10 mouse cellular contexts compared by ENCODE assay signal in genomic region chr7:19159411-19159810, GRCm38 (mm10). TPM values are rescaled to one million over a fixed set of nuclear protein-coding genes. Genes with fewer than 3 reads are reported as not detected.
DNase-seq lines count a peak whose midpoint lies in the region; ATAC-seq lines count a peak whose summit lies in the region.
"Had no signal": no experiment of that assay in that cellular context is flagged by ENCODE, and none has a peak within 500 bp of the region (broad histone marks: within the 10 kb centered on the region; RNA-seq: fewer than 3 reads in every experiment).

No protein-coding gene starts in this region.

- H3K9ac ChIP-seq in lung, embryonic 15.5 days = no peak overlapping the region
- 0 out of 2 replicates have a peak overlapping the region, but pooled peaks have one; percentile 23 for H3K9ac ChIP-seq in forebrain, embryonic 13.5 days
- H3K9ac ChIP-seq in intestine, embryonic 16.5 days (ENCODE audit: low read depth, low read length) = peak overlapping the region; percentile 51
- no peak overlapping the region for H3K9ac ChIP-seq in neural tube, embryonic 15.5 days (replicated peaks)

- peaks cover 36% of the 10 kb centered on the region for H3K27me3 ChIP-seq in lung, embryonic 15.5 days
- peaks cover 36% of the 10 kb centered on the region for H3K27me3 ChIP-seq in forebrain, embryonic 13.5 days
- H3K27me3 ChIP-seq in intestine, embryonic 16.5 days (replicated peaks; ENCODE audit: control insufficient read depth, insufficient read depth, low read length) = peaks cover 2% of the 10 kb centered on the region; the same call in 1 of the 2 replicates
- peaks cover 36% of the 10 kb centered on the region for H3K27me3 ChIP-seq in neural tube, embryonic 15.5 days (replicated peaks)

- 0 out of 2 replicates have a peak, but pooled peaks cover 4% of the 10 kb centered on the region for H3K36me3 ChIP-seq in lung, embryonic 15.5 days
- peaks cover 7% of the 10 kb centered on the region for H3K36me3 ChIP-seq in forebrain, embryonic 13.5 days (ENCODE audit: poor library complexity, severe bottlenecking)
- no peaks in the 10 kb centered on the region for H3K36me3 ChIP-seq in intestine, embryonic 16.5 days (ENCODE audit: control insufficient read depth, insufficient read depth, low read length)
- H3K36me3 ChIP-seq in neural tube, embryonic 15.5 days = peaks cover 10% of the 10 kb centered on the region; the same call in 1 of the 2 replicates

- no peak overlapping the region for H3K27ac ChIP-seq in lung, embryonic 15.5 days
- no peak overlapping the region for H3K27ac ChIP-seq in forebrain, embryonic 13.5 days
- H3K27ac ChIP-seq in intestine, embryonic 16.5 days (ENCODE audit: low read length) = no peak overlapping the region
- H3K27ac ChIP-seq in neural tube, embryonic 15.5 days (replicated peaks) = no peak overlapping the region

- no peaks in the 10 kb centered on the region for H3K9me3 ChIP-seq in lung, embryonic 15.5 days
- H3K9me3 ChIP-seq in forebrain, embryonic 13.5 days (replicated peaks) = no peaks in the 10 kb centered on the region
- H3K9me3 ChIP-seq in intestine, embryonic 16.5 days (ENCODE audit: control insufficient read depth, low read length) = no peaks in the 10 kb centered on the region
- H3K9me3 ChIP-seq in neural tube, embryonic 15.5 days (replicated peaks) = no peaks in the 10 kb centered on the region

- 0 out of 2 replicates have a peak overlapping the region, but pooled peaks have one; percentile 43 for H3K4me3 ChIP-seq in lung, embryonic 15.5 days
- H3K4me3 ChIP-seq in forebrain, embryonic 13.5 days = peak overlapping the region; percentile 40; the same call in 1 of the 2 replicates
- H3K4me3 ChIP-seq in intestine, embryonic 16.5 days (ENCODE audit: low read length) = peak overlapping the region; percentile 54
- peak overlapping the region; percentile 42; the same call in 1 of the 2 replicates for H3K4me3 ChIP-seq in neural tube, embryonic 15.5 days (replicated peaks)

- no peak for DNase-seq in lung, adult 18-20 months
- DNase-seq in thymus, adult 18-20 months = no peak
- no peak for DNase-seq in thymus, postnatal 0 days (ENCODE audit: low spot score)
- DNase-seq: kidney, adult 9 months had no signal

- ATAC-seq in lung, embryonic 15.5 days (ENCODE audit: borderline replicate concordance, extremely low read depth, low FRiP score, low TSS enrichment) = no peak
- no peak for ATAC-seq in forebrain, embryonic 13.5 days
- no peak for ATAC-seq in intestine, embryonic 16.5 days
- no peak for ATAC-seq in neural tube, embryonic 15.5 days (ENCODE audit: low FRiP score)
- no peak for ATAC-seq in erythroid progenitor cell, adult 5-6 weeks (replicated peaks; ENCODE audit: low FRiP score, poor library complexity, severe bottlenecking)

- WGBS in lung, embryonic 15.5 days = 9% methylated on average over 18 of the region's 18 CpGs
- WGBS in forebrain, embryonic 13.5 days = 13% methylated on average over 18 of the region's 18 CpGs
- 11% methylated on average over 18 of the region's 18 CpGs for WGBS in intestine, embryonic 16.5 days
- WGBS in neural tube, embryonic 15.5 days = 16% methylated on average over 18 of the region's 18 CpGs

- H3K4me1 ChIP-seq in lung, embryonic 15.5 days = peaks cover 27% of the 10 kb centered on the region
- H3K4me1 ChIP-seq in forebrain, embryonic 13.5 days = peaks cover 34% of the 10 kb centered on the region
- peaks cover 42% of the 10 kb centered on the region for H3K4me1 ChIP-seq in intestine, embryonic 16.5 days (ENCODE audit: control insufficient read depth, insufficient read depth, low read length)
- peaks cover 33% of the 10 kb centered on the region for H3K4me1 ChIP-seq in neural tube, embryonic 15.5 days

- H3K4me2 ChIP-seq in lung, embryonic 15.5 days = peak overlapping the region; percentile 84
- H3K4me2 ChIP-seq in forebrain, embryonic 13.5 days = peak overlapping the region; percentile 64
- peak overlapping the region; percentile 94 for H3K4me2 ChIP-seq in intestine, embryonic 16.5 days (ENCODE audit: low read depth, low read length)
- peak overlapping the region; percentile 75 for H3K4me2 ChIP-seq in neural tube, embryonic 15.5 days

RNA-seq across cellular contexts. Expression of gene Gipr, which starts 6.5 kb away (rescaled TPM):
- polyA plus RNA-seq in lung, embryonic 15.5 days (2015; fragmentation: Nextera tagmentation; extraction: Ambion mirVana) = 3.2 and 5.1 TPM in 2 replicates
- polyA plus RNA-seq in forebrain, embryonic 13.5 days (2015; fragmentation: Nextera tagmentation; extraction: Ambion mirVana) = 5.2 and 6.6 TPM in 2 replicates
- 3.1 and 3.6 TPM in 2 replicates for polyA plus RNA-seq in intestine, embryonic 16.5 days (2015; fragmentation: Nextera tagmentation; extraction: Ambion mirVana)
- 1.2 and 2.1 TPM in 2 replicates for polyA plus RNA-seq in neural tube, embryonic 15.5 days (2015; fragmentation: Nextera tagmentation; extraction: Ambion mirVana)
- not detected in 2 replicates for total RNA-seq in erythroid progenitor cell, adult 5-6 weeks (2015; ENCODE audit: low replicate concordance)
- total RNA-seq in erythroid progenitor cell, adult 5-6 weeks (2017; ENCODE audit: low replicate concordance) = not detected in 2 replicates
- polyA plus RNA-seq in thymus, postnatal 0 days (2015; fragmentation: Nextera tagmentation; extraction: Ambion mirVana) = 0.10 and 0.25 TPM in 2 replicates
- polyA plus RNA-seq: erythroblast, embryonic 14.5 days had no signal

RNA-seq across cellular contexts. Expression of gene Snrpd2, which starts 9.9 kb away (rescaled TPM):
- polyA plus RNA-seq in lung, embryonic 15.5 days (2015; fragmentation: Nextera tagmentation; extraction: Ambion mirVana) = 140 and 154 TPM in 2 replicates
- polyA plus RNA-seq in forebrain, embryonic 13.5 days (2015; fragmentation: Nextera tagmentation; extraction: Ambion mirVana) = 159 and 164 TPM in 2 replicates
- polyA plus RNA-seq in intestine, embryonic 16.5 days (2015; fragmentation: Nextera tagmentation; extraction: Ambion mirVana) = 119 and 132 TPM in 2 replicates
- polyA plus RNA-seq in neural tube, embryonic 15.5 days (2015; fragmentation: Nextera tagmentation; extraction: Ambion mirVana) = 122 and 124 TPM in 2 replicates
- total RNA-seq in erythroid progenitor cell, adult 5-6 weeks (2015; ENCODE audit: low replicate concordance) = 15.5 and 22.0 TPM in 2 replicates
- 5.4 and 15.7 TPM in 2 replicates for total RNA-seq in erythroid progenitor cell, adult 5-6 weeks (2017; ENCODE audit: low replicate concordance)
- 154 and 164 TPM in 2 replicates for polyA plus RNA-seq in thymus, postnatal 0 days (2015; fragmentation: Nextera tagmentation; extraction: Ambion mirVana)

RNA-seq across cellular contexts. Expression of gene Qpctl, which starts 10.3 kb away (rescaled TPM):
- polyA plus RNA-seq in lung, embryonic 15.5 days (2015; fragmentation: Nextera tagmentation; extraction: Ambion mirVana) = 15.2 and 15.3 TPM in 2 replicates
- polyA plus RNA-seq in forebrain, embryonic 13.5 days (2015; fragmentation: Nextera tagmentation; extraction: Ambion mirVana) = 16.5 and 17.7 TPM in 2 replicates
- polyA plus RNA-seq in intestine, embryonic 16.5 days (2015; fragmentation: Nextera tagmentation; extraction: Ambion mirVana) = 10.5 and 11.1 TPM in 2 replicates
- 21.7 and 24.5 TPM in 2 replicates for polyA plus RNA-seq in neural tube, embryonic 15.5 days (2015; fragmentation: Nextera tagmentation; extraction: Ambion mirVana)
- total RNA-seq in erythroid progenitor cell, adult 5-6 weeks (2015; ENCODE audit: low replicate concordance) = 2.5 and 2.9 TPM in 2 replicates
- total RNA-seq in erythroid progenitor cell, adult 5-6 weeks (2017; ENCODE audit: low replicate concordance) = 1.9 TPM in 2 replicates
- polyA plus RNA-seq in thymus, postnatal 0 days (2015; fragmentation: Nextera tagmentation; extraction: Ambion mirVana) = 10.1 and 11.5 TPM in 2 replicates

RNA-seq across cellular contexts. Expression of gene Eml2, which starts 16.8 kb away (rescaled TPM):
- 10.7 and 12.2 TPM in 2 replicates for polyA plus RNA-seq in lung, embryonic 15.5 days (2015; fragmentation: Nextera tagmentation; extraction: Ambion mirVana)
- polyA plus RNA-seq in forebrain, embryonic 13.5 days (2015; fragmentation: Nextera tagmentation; extraction: Ambion mirVana) = 6.4 and 7.0 TPM in 2 replicates
- polyA plus RNA-seq in intestine, embryonic 16.5 days (2015; fragmentation: Nextera tagmentation; extraction: Ambion mirVana) = 7.1 and 8.4 TPM in 2 replicates
- polyA plus RNA-seq in neural tube, embryonic 15.5 days (2015; fragmentation: Nextera tagmentation; extraction: Ambion mirVana) = 11.6 and 13.3 TPM in 2 replicates
- total RNA-seq in erythroid progenitor cell, adult 5-6 weeks (2015; ENCODE audit: low replicate concordance) = 2.5 TPM in 1 of 2 replicates, not detected in the other
- total RNA-seq in erythroid progenitor cell, adult 5-6 weeks (2017; ENCODE audit: low replicate concordance) = 1.3 TPM in 1 of 2 replicates, not detected in the other
- polyA plus RNA-seq in thymus, postnatal 0 days (2015; fragmentation: Nextera tagmentation; extraction: Ambion mirVana) = 5.7 and 6.1 TPM in 2 replicates

RNA-seq across cellular contexts. Expression of gene Fbxo46, which starts 39.8 kb away (rescaled TPM):
- polyA plus RNA-seq in lung, embryonic 15.5 days (2015; fragmentation: Nextera tagmentation; extraction: Ambion mirVana) = 13.6 and 13.8 TPM in 2 replicates
- polyA plus RNA-seq in forebrain, embryonic 13.5 days (2015; fragmentation: Nextera tagmentation; extraction: Ambion mirVana) = 19.1 and 22.2 TPM in 2 replicates
- 10.8 and 11.0 TPM in 2 replicates for polyA plus RNA-seq in intestine, embryonic 16.5 days (2015; fragmentation: Nextera tagmentation; extraction: Ambion mirVana)
- 15.5 and 17.0 TPM in 2 replicates for polyA plus RNA-seq in neural tube, embryonic 15.5 days (2015; fragmentation: Nextera tagmentation; extraction: Ambion mirVana)
- total RNA-seq in erythroid progenitor cell, adult 5-6 weeks (2015; ENCODE audit: low replicate concordance) = 4.7 and 5.0 TPM in 2 replicates
- total RNA-seq in erythroid progenitor cell, adult 5-6 weeks (2017; ENCODE audit: low replicate concordance) = 6.3 and 7.3 TPM in 2 replicates
- polyA plus RNA-seq in thymus, postnatal 0 days (2015; fragmentation: Nextera tagmentation; extraction: Ambion mirVana) = 16.4 and 16.6 TPM in 2 replicates

Comparison
In these comparisons a context has a peak if more than half of its experiments do, and no peak if none do; other contexts are left out.
1. H3K9ac ChIP-seq: peak in forebrain, embryonic 13.5 days (single experiment) and intestine, embryonic 16.5 days (single experiment); none in lung, embryonic 15.5 days (single experiment) and neural tube, embryonic 15.5 days (single experiment).
2. Peak in every context shown above with its lines, with median percentiles within 50 percentile points of each other: H3K4me2 ChIP-seq and H3K4me3 ChIP-seq.